Mouse (Mus musculus) cortical plate, adult 2 months (tissue): Measurements from ENCODE around the gene Fam81b.

Experiments used
- CTCF ChIP-seq: fragments of 200-500 bp; IDR thresholded peaks from 2 replicates; pipeline ENCODE4 v1.5.1; 2011; ENCODE audit warnings: mild to moderate bottlenecking, control low read depth, low read length; ENCODE audit not compliant: insufficient read depth; ENCODE audit errors: extremely low read depth
- POLR2A ChIP-seq: fragments of 200-500 bp; IDR thresholded peaks from 2 replicates; pipeline ENCODE4 v1.6.1; 2011; ENCODE audit warnings: mild to moderate bottlenecking, low read length, control low read depth; ENCODE audit not compliant: insufficient read depth; ENCODE audit errors: extremely low read depth

GRCm38 (mm10) chr13:76264361-76265026, 40.4 kb downstream of the Fam81b start:
- TF ChIP-seq CTCF: no peak
- no peak for TF ChIP-seq POLR2A
